Mouse (Mus musculus) spleen, postnatal 0 days (tissue): ENCODE measurements around the gene Hspa1a. TPM values are rescaled to one million over a fixed set of nuclear protein-coding genes. Genes with fewer than 3 reads are reported as not detected.

Experiments used
- polyA plus RNA-seq: library from polyadenylated mRNA; unstranded; fragments of >200 nt; fragmentation: Nextera tagmentation; extraction: Ambion mirVana; gene quantifications from 2 replicates; pipeline ENCODE4 v1.2.1, GENCODE M21; 2015

The Hspa1a gene
- polyA plus RNA-seq, result 1.7 and 1.8 TPM in 2 replicates

GRCm38 (mm10) chr17:34972069-34972749 lies at the start of gene Hspa1a, which contains the start of gene Hspa1l:
Hspa1a (minus strand) TSS chr17:34972156.
Hspa1l (plus strand) TSS chr17:34972703.

DNA sequence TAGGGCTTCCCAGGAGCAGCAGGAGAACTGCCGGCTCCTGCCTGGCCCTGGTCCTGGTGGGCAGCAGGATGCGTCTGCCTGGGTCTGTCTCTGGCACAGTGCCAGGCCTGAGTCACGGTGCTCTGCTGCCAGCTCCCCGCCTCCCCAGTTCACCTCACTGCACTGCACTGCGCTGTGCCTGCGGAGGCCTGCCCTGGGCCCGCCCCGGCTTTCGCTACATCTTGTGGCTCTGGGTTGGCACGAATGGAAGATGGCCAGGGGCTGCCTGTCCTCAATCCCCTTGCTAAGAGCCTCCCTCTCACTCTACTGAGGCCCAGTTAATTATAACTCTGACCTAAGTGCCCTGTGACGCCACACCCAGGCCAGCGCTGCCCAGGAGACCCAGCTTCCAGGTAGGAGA lies 44.4 kb upstream of the Hspa1a start, which contains the start of gene Vwa7:
Vwa7 (plus strand) TSS at position 204 of the 400 bp plus-strand sequence.

GRCm38 (mm10) chr17:35000717-35001451 lies 28.9 kb upstream of the Hspa1a start, which contains the start of gene Vars:
Vars (plus strand) TSS chr17:35000987.

DNA sequence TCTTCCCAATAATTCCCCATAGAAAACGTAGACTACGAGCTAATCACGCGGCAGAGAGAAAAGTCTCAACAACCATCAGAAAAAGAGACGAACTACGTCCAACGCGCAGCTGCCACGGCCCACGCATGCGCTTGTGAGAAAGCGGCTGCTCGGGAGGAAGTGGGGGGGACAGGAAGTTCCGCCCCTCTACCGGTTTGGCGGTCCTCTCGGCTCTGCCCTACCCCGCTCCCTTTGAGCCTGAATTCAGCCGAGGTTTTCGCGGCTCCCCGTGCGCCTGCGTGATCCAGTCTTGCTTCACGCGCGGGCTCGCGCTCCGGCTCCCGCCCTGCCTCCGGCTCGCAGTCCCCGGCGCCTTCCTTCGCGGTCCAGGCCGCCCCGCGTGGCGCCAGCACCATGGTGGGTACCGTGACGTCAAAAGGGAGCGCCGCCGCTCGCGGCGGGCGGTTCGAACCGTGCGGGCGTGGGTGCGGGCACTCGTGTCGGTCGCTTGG lies 9.8 kb upstream of the Hspa1a start, which contains the start of gene Lsm2:
Lsm2 (plus strand) TSS at position 173 of the 491 bp plus-strand sequence.

GRCm38 (mm10) chr17:34969822-34970221 lies 2.1 kb downstream of the Hspa1a start, which contains the start of gene Gm20481:
Gm20481 (plus strand) TSS chr17:34969912.

GRCm38 (mm10) chr17:34959130-34959778 lies 12.7 kb downstream of the Hspa1a start, which contains the start of gene Hspa1b:
Hspa1b (minus strand) TSS chr17:34959238.

DNA sequence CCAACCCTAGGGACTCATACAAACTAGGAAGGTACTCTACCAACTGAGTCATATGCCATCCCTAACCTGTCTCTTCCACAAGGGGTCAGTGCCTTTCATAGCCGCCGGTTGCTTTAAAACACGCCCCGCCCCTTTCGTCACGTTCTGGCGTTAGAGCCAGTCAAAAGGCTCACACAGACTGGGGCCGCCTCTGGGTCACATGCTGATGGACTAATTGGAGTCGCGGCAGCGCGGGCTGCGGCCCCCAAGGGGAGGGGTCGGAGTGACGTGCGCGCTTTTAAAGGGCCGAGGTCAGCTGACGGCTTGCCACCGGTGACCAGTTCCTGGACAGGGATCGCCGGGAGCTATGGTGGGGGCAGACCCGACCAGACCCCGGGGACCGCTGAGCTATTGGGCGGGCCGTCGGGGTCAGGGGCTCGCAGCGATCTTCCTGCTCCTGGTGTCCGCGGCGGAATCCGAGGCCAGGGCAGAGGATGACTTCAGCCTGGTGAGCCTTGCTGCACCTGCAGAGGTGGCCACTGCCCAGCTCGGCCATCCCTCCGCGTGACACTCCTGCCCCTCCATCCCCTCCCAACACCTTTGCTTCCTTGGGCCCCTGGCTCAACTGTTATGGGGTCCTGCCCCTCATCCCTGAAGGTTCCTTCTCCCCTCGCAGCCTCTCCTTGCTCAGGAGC lies 40.8 kb downstream of the Hspa1a start, which contains the start of gene Neu1:
Neu1 (plus strand) TSS at position 193 of the 674 bp plus-strand sequence.

Other genes starting within 250 kb of the Hspa1a start
- gene C4b, start 228.3 kb downstream of the Hspa1a start, polyA plus RNA-seq, result 2.7 and 2.8 TPM in 2 replicates
- not detected in 2 replicates for gene Cyp21a1, start 167.6 kb downstream of the Hspa1a start, polyA plus RNA-seq
- gene Stk19, start 135.2 kb downstream of the Hspa1a start, polyA plus RNA-seq, result 33.1 and 34.3 TPM in 2 replicates
- gene Dxo, start 135.1 kb downstream of the Hspa1a start, polyA plus RNA-seq, result 32.9 and 33.7 TPM in 2 replicates
- 22.8 and 27.9 TPM in 2 replicates for gene Skiv2l, start 121.9 kb downstream of the Hspa1a start, polyA plus RNA-seq
- 49.8 and 51.5 TPM in 2 replicates for gene Nelfe, start 121.8 kb downstream of the Hspa1a start, polyA plus RNA-seq
- 5.7 and 8.3 TPM in 2 replicates for gene Cfb, start 109.6 kb downstream of the Hspa1a start, polyA plus RNA-seq
- 0.99 and 1.2 TPM in 2 replicates for gene Zbtb12, start 92.7 kb downstream of the Hspa1a start, polyA plus RNA-seq
- gene Gm20547, start 90.1 kb downstream of the Hspa1a start, polyA plus RNA-seq, result not detected in 2 replicates
- 7.5 and 11.8 TPM in 2 replicates for gene C2, start 73.9 kb downstream of the Hspa1a start, polyA plus RNA-seq
- 26.6 and 32.9 TPM in 2 replicates for gene Ehmt2, start 73.7 kb downstream of the Hspa1a start, polyA plus RNA-seq
- gene Slc44a4, start 57.7 kb downstream of the Hspa1a start, polyA plus RNA-seq, result 0.08 and 0.25 TPM in 2 replicates
- 15.6 and 21.0 TPM in 2 replicates for gene Neu1, start 40.9 kb downstream of the Hspa1a start, polyA plus RNA-seq
- gene Hspa1b, start 12.9 kb downstream of the Hspa1a start, polyA plus RNA-seq, result 0.13 and 0.32 TPM in 2 replicates
- not detected in 2 replicates for gene Gm20481, start 2.2 kb downstream of the Hspa1a start, polyA plus RNA-seq
- gene Hspa1l, start 547 bp upstream of the Hspa1a start, polyA plus RNA-seq, result 0.23 and 0.30 TPM in 2 replicates
- 138 and 160 TPM in 2 replicates for gene Lsm2, start 9.7 kb upstream of the Hspa1a start, polyA plus RNA-seq
- gene Vars, start 28.8 kb upstream of the Hspa1a start, polyA plus RNA-seq, result 104 and 108 TPM in 2 replicates
- 0.40 and 0.49 TPM in 2 replicates for gene Vwa7, start 44.4 kb upstream of the Hspa1a start, polyA plus RNA-seq
- gene Sapcd1, start 55.9 kb upstream of the Hspa1a start, polyA plus RNA-seq, result 19.7 and 23.0 TPM in 2 replicates
- 6.9 and 8.1 TPM in 2 replicates for gene Msh5, start 74.6 kb upstream of the Hspa1a start, polyA plus RNA-seq
- 245 and 258 TPM in 2 replicates for gene Clic1, start 77.8 kb upstream of the Hspa1a start, polyA plus RNA-seq
- gene Ddah2, start 86.9 kb upstream of the Hspa1a start, polyA plus RNA-seq, result 52.0 and 69.5 TPM in 2 replicates
- gene Ly6g6c, start 93.2 kb upstream of the Hspa1a start, polyA plus RNA-seq, result 0.17 TPM in 1 of 2 replicates, not detected in the other
- gene Mpig6b, start 94.0 kb upstream of the Hspa1a start, polyA plus RNA-seq, result 2.5 and 3.1 TPM in 2 replicates
- gene Ly6g6e, start 104.7 kb upstream of the Hspa1a start, polyA plus RNA-seq, result 0.23 and 0.47 TPM in 2 replicates
- 1.2 and 2.1 TPM in 2 replicates for gene Ly6g6d, start 105.9 kb upstream of the Hspa1a start, polyA plus RNA-seq
- gene Ly6g6f, start 113.5 kb upstream of the Hspa1a start, polyA plus RNA-seq, result 1.4 and 2.2 TPM in 2 replicates
- gene Abhd16a, start 117.1 kb upstream of the Hspa1a start, polyA plus RNA-seq, result 101 and 108 TPM in 2 replicates
- gene Ly6g5c, start 136.1 kb upstream of the Hspa1a start, polyA plus RNA-seq, result not detected in 2 replicates
- gene Ly6g5b, start 143.3 kb upstream of the Hspa1a start, polyA plus RNA-seq, result 0.81 and 1.3 TPM in 2 replicates
- 19.0 and 20.3 TPM in 2 replicates for gene Gpank1, start 149.3 kb upstream of the Hspa1a start, polyA plus RNA-seq
- 191 and 199 TPM in 2 replicates for gene Csnk2b, start 149.9 kb upstream of the Hspa1a start, polyA plus RNA-seq
- gene D17H6S53E, start 154.2 kb upstream of the Hspa1a start, polyA plus RNA-seq, result 6.7 and 8.1 TPM in 2 replicates
- 0.17 and 0.64 TPM in 2 replicates for gene Apom, start 159.9 kb upstream of the Hspa1a start, polyA plus RNA-seq
- 31.2 and 32.4 TPM in 2 replicates for gene Bag6, start 163.0 kb upstream of the Hspa1a start, polyA plus RNA-seq
- gene Prrc2a, start 192.7 kb upstream of the Hspa1a start, polyA plus RNA-seq, result 85.1 and 90.0 TPM in 2 replicates
- 36.5 and 52.2 TPM in 2 replicates for gene Aif1, start 203.9 kb upstream of the Hspa1a start, polyA plus RNA-seq
- 93.5 and 134 TPM in 2 replicates for gene Lst1, start 216.3 kb upstream of the Hspa1a start, polyA plus RNA-seq
- gene Ltb, start 222.3 kb upstream of the Hspa1a start, polyA plus RNA-seq, result 24.4 and 36.4 TPM in 2 replicates
- gene Tnf, start 229.9 kb upstream of the Hspa1a start, polyA plus RNA-seq, result 1.7 and 2.2 TPM in 2 replicates
- 0.17 and 0.79 TPM in 2 replicates for gene Lta, start 233.2 kb upstream of the Hspa1a start, polyA plus RNA-seq
- gene Gm16181, start 248.7 kb upstream of the Hspa1a start, polyA plus RNA-seq, result 0.82 and 2.5 TPM in 2 replicates